Mouse (Mus musculus) embryonic fibroblast, embryonic 13.5 days (primary cell): ENCODE data around the gene Slc24a4.

Experiments
- CTCF ChIP-seq: IDR thresholded peaks from 2 replicates; pipeline ENCODE4 v1.5.1; 2011; ENCODE audit warnings: mild to moderate bottlenecking, control low read depth, low read length, moderate library complexity, borderline replicate concordance; ENCODE audit not compliant: insufficient read depth
- POLR2A ChIP-seq: IDR thresholded peaks from 2 replicates; pipeline ENCODE4 v1.6.1; 2011; ENCODE audit warnings: low read depth, mild to moderate bottlenecking, control low read depth, low read length, moderate library complexity

DNA sequence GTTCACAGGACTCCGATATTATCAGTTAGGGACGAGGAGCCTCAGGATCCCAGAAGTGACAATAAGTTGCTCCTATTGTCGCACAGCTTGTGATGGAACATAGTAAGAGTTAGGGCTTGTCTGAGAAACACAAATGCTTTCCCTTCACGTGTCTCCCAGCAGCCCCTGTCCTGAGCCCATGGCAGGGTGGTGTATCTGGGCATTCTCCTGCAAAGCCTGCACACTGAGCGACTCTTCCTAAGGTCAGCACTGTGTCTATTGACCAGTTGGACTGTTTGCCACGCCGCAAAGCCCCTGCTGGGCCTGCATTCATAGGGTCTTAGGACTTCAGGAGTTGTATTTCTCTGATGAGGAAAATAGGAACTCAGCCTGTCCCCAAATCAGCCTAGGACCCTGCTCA lies 15.6 kb upstream of the Slc24a4 start:
- TF ChIP-seq CTCF (no peak), POLR2A (no peak)
